ENCODE assay signal across 11 mouse cellular contexts in genomic region chr8:83976101-83976630, GRCm38 (mm10). TPM values are rescaled to one million over a fixed set of nuclear protein-coding genes. Genes with fewer than 3 reads are reported as not detected.
DNase-seq lines count a peak whose midpoint lies in the region; ATAC-seq and TF ChIP-seq lines count a peak whose summit lies in the region.
"Had no signal": no experiment of that assay in that cellular context is flagged by ENCODE, and none has a peak within 500 bp of the region (broad histone marks: within the 10 kb centered on the region; RNA-seq: fewer than 3 reads in every experiment).

No protein-coding gene starts in this region.

- no peak overlapping the region for H3K4me3 ChIP-seq in gastrocnemius, adult 2 months
- peak overlapping the region; percentile 81 for H3K4me3 ChIP-seq in megakaryocyte, embryonic 14.5 days (replicated peaks)
- H3K4me3 ChIP-seq: liver, embryonic 15.5 days had no signal

- intact Hi-C loops in gastrocnemius, adult 2 months (cut with DNase I), result loop anchor here (5.0 kb wide), 1 partner anchor 36 kb away; the partner anchor contains the start of gene 2210011C24Rik

- H3K9me3 ChIP-seq in megakaryocyte, embryonic 14.5 days, result no peaks in the 10 kb centered on the region
- H3K9me3 ChIP-seq: embryonic facial prominence, embryonic 10.5 days; liver, embryonic 15.5 days had no signal

- peak overlapping the region; percentile 92 for H3K27ac ChIP-seq in gastrocnemius, adult 2 months
- H3K27ac ChIP-seq: liver, embryonic 15.5 days had no signal

- H3K4me1 ChIP-seq in megakaryocyte, embryonic 14.5 days, result peaks cover 86% of the 10 kb centered on the region

- TF ChIP-seq CTCF in gastrocnemius, adult 2 months (IDR thresholded peaks at IDR 0.05), result peak; percentile 72

- ATAC-seq in megakaryocyte, adult 5-6 weeks (ENCODE audit: poor library complexity, severe bottlenecking), result no peak
- no peak for ATAC-seq in frontal cortex, adult (ENCODE audit: low TSS enrichment)

- no peaks in the 10 kb centered on the region for H3K27me3 ChIP-seq in megakaryocyte, embryonic 14.5 days (replicated peaks)
- H3K27me3 ChIP-seq: liver, embryonic 15.5 days had no signal

- peaks cover 43% of the 10 kb centered on the region for H3K36me3 ChIP-seq in megakaryocyte, embryonic 14.5 days (replicated peaks; ENCODE audit: low read length)

- peak; percentile 65 for DNase-seq in gastrocnemius, adult 2 months
- no peak for DNase-seq in gastrocnemius, adult 8-10 months (ENCODE audit: low spot score in 2 of 2)
- peak; percentile 68 for DNase-seq in induced T-regulatory cell, adult 2 months (ENCODE audit: low read depth)
- DNase-seq in thymus, postnatal 0 days (ENCODE audit: low spot score), result peak; percentile 25
- no peak for DNase-seq in cerebellum, postnatal 4 days (ENCODE audit: low spot score in 2 of 2)
- DNase-seq: gastrocnemius, postnatal 36 days had no signal

RNA-seq across cellular contexts. Expression of gene Prkaca, which starts 3.4 kb away (rescaled TPM):
- total RNA-seq in gastrocnemius, adult 2 months (2021), result 100 to 1,000 TPM; 137 to 165 TPM
- 100 to 1,000 TPM; 144 to 161 (median 159) TPM for total RNA-seq in gastrocnemius, adult 8-10 months (2022)
- polyA plus RNA-seq in megakaryocyte, embryonic 14.5 days (2012; ENCODE audit: insufficient read depth, low replicate concordance), result 25.3 and 30.8 TPM in 2 replicates
- 19.6 and 21.6 TPM in 2 replicates for total RNA-seq in megakaryocyte, adult 5-6 weeks (2015)
- 17.7 and 17.9 TPM in 2 replicates for total RNA-seq in megakaryocyte, adult 5-6 weeks (2017)
- 64.2 and 65.8 TPM in 2 replicates for polyA plus RNA-seq in thymus, postnatal 0 days (2015; fragmentation: Nextera tagmentation; extraction: Ambion mirVana)

RNA-seq across cellular contexts. Expression of gene Asf1b, which starts 20.9 kb away (rescaled TPM):
- under 1 TPM; 0.23 to 0.42 TPM for total RNA-seq in gastrocnemius, adult 2 months (2021)
- under 1 TPM; 0.31 to 0.56 (median 0.41) TPM for total RNA-seq in gastrocnemius, adult 8-10 months (2022)
- 38.1 and 95.4 TPM in 2 replicates for polyA plus RNA-seq in megakaryocyte, embryonic 14.5 days (2012; ENCODE audit: insufficient read depth, low replicate concordance)
- 87.3 and 95.0 TPM in 2 replicates for total RNA-seq in megakaryocyte, adult 5-6 weeks (2015)
- total RNA-seq in megakaryocyte, adult 5-6 weeks (2017), result 68.5 and 71.1 TPM in 2 replicates
- 117 and 135 TPM in 2 replicates for polyA plus RNA-seq in thymus, postnatal 0 days (2015; fragmentation: Nextera tagmentation; extraction: Ambion mirVana)

RNA-seq across cellular contexts. Expression of gene Gm10644, which starts 21.2 kb away (rescaled TPM):
- total RNA-seq in gastrocnemius, adult 2 months (2021), result under 1 TPM; 0.64 to 0.84 TPM
- total RNA-seq in gastrocnemius, adult 8-10 months (2022), result under 1 TPM; 0.24 to 0.94 (median 0.58) TPM
- polyA plus RNA-seq in megakaryocyte, embryonic 14.5 days (2012; ENCODE audit: insufficient read depth, low replicate concordance), result not detected in 2 replicates
- 0.09 and 0.31 TPM in 2 replicates for total RNA-seq in megakaryocyte, adult 5-6 weeks (2015)
- 0.40 and 0.94 TPM in 2 replicates for total RNA-seq in megakaryocyte, adult 5-6 weeks (2017)
- 0.10 and 0.18 TPM in 2 replicates for polyA plus RNA-seq in thymus, postnatal 0 days (2015; fragmentation: Nextera tagmentation; extraction: Ambion mirVana)

RNA-seq across cellular contexts. Expression of gene Samd1, which starts 21.3 kb away (rescaled TPM):
- 10 to 100 TPM; 15.1 to 19.8 TPM for total RNA-seq in gastrocnemius, adult 2 months (2021)
- 10 to 100 TPM; 14.6 to 17.7 (median 16.2) TPM for total RNA-seq in gastrocnemius, adult 8-10 months (2022)
- 72.0 and 104 TPM in 2 replicates for polyA plus RNA-seq in megakaryocyte, embryonic 14.5 days (2012; ENCODE audit: insufficient read depth, low replicate concordance)
- total RNA-seq in megakaryocyte, adult 5-6 weeks (2015), result 63.0 and 69.1 TPM in 2 replicates
- total RNA-seq in megakaryocyte, adult 5-6 weeks (2017), result 46.6 and 48.4 TPM in 2 replicates
- polyA plus RNA-seq in thymus, postnatal 0 days (2015; fragmentation: Nextera tagmentation; extraction: Ambion mirVana), result 10.7 and 11.5 TPM in 2 replicates

RNA-seq across cellular contexts. Expression of gene 1700067K01Rik, which starts 25.1 kb away (rescaled TPM):
- under 1 TPM in 1 of 2 experiments, not detected in 1; 0.48 TPM for total RNA-seq in gastrocnemius, adult 2 months (2021)
- total RNA-seq in gastrocnemius, adult 8-10 months (2022), result not detected
- polyA plus RNA-seq in megakaryocyte, embryonic 14.5 days (2012; ENCODE audit: insufficient read depth, low replicate concordance), result 0.75 and 2.7 TPM in 2 replicates
- 0.16 TPM in 1 of 2 replicates, not detected in the other for total RNA-seq in megakaryocyte, adult 5-6 weeks (2015)
- 0.41 TPM in 1 of 2 replicates, not detected in the other for total RNA-seq in megakaryocyte, adult 5-6 weeks (2017)
- polyA plus RNA-seq in thymus, postnatal 0 days (2015; fragmentation: Nextera tagmentation; extraction: Ambion mirVana), result 0.86 and 1.1 TPM in 2 replicates

Comparison
In these comparisons a context has a peak if more than half of its experiments do, and no peak if none do; other contexts are left out.
1. DNase-seq: peak in gastrocnemius, adult 2 months (single experiment), induced T-regulatory cell, adult 2 months (single experiment) and thymus, postnatal 0 days (single experiment); none in gastrocnemius, adult 8-10 months (0 of 2) and cerebellum, postnatal 4 days (0 of 2).
2. RNA of gene Prkaca, which starts 3.4 kb away (total RNA-seq): 137 to 165 TPM in gastrocnemius, adult 2 months and 144 to 161 TPM in gastrocnemius, adult 8-10 months; 17.7 to 21.6 TPM in megakaryocyte, adult 5-6 weeks; every median in the first group is over 4 times any median in the second.
3. RNA of gene Asf1b, which starts 20.9 kb away (total RNA-seq): 68.5 to 95.0 TPM in megakaryocyte, adult 5-6 weeks; 0.31 to 0.56 TPM in gastrocnemius, adult 8-10 months and 0.23 to 0.42 TPM in gastrocnemius, adult 2 months; every median in the first group is over 10 times any median in the second.